Mouse (Mus musculus): ENCODE results near the gene Pelp1. TPM values are rescaled to one million over a fixed set of nuclear protein-coding genes. Genes with fewer than 3 reads are reported as not detected.
"Not testable (repeated sequence)": the region's sequence is repeated elsewhere in the genome, so short reads cannot be mapped to it uniquely, and the experiment has no call there.

Pelp1 gene
- total RNA-seq, 2 experiments from 2014 or later = 24.6 to 26.0 TPM

GRCm38 (mm10) chr11:70426598-70426997 lies 16.8 kb upstream of the Pelp1 start:
- DNase-seq = not testable (repeated sequence)

GRCm38 (mm10) chr11:70419486-70419885 lies 9.7 kb upstream of the Pelp1 start:
- no peak for DNase-seq

DNA sequence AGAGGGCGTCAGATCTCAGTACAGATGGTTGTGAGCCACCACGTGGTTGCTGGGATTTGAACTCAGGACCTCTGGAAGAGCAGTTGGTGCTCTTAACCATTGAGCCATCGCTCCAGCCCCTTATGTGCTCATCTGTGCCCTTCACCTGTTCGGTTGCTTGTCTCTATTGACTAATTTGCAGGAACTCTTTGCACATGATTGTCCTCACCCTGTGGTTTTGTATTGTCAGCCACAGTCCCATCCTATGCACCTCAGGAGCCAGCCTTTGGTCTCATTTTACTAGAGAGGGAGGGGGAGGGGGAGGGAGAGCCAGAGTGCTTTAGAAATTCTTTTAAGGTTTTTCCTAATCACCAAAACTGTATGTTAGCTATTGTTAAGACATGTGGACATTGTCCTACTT lies 8.4 kb upstream of the Pelp1 start:
- no peak for DNase-seq

- DNase-seq = peak; percentile 71 to 79
Observed at GRCm38 (mm10) chr11:70413961-70414360, 4.1 kb upstream of the Pelp1 start.

- no peak for DNase-seq
Observed at GRCm38 (mm10) chr11:70412591-70412990, 2.8 kb upstream of the Pelp1 start.

- DNase-seq = no peak
Observed at GRCm38 (mm10) chr11:70410297-70410643, 439 bp upstream of the Pelp1 start.

DNA sequence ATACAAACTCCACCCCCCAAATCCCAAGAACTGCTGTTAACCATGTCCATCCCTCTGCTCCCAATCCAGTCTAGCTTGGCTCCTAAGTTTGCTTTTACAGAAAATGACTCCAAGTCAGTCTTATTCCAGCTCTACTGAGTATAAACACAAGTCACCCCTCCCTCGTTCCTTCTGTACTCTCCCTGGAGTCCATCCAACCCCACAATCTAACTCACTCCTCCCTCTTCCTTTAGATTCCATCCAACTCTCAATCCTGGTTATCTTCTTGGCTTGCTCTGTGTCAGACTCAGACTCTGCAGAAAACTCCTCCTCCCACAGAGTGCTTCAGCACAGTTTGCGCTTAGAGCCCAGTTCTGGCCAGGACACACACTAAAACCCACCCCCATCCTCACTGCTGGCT lies 6.2 kb downstream of the Pelp1 start:
- no peak for DNase-seq

DNA sequence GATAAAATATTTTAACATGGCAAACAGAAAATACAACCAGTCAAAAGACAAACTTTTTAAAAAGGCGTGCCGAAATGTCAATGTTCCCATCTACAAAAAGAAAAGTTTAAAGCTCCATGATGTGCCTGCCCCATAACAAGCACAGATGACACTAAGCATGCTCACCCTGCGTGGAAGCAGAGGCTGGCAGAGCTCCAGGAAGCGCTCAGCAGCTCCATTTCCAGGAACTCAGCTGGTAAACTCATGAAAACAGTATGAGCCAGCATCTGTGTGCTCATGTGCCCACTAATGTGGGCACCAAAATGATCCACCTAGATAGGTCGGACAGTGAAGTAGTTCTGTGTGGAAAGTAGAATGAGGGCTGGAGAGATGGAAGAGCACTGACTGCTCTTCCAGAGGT lies 20.4 kb downstream of the Pelp1 start:
- DNase-seq = peak in 1 of 2 experiments; percentile 30

DNA sequence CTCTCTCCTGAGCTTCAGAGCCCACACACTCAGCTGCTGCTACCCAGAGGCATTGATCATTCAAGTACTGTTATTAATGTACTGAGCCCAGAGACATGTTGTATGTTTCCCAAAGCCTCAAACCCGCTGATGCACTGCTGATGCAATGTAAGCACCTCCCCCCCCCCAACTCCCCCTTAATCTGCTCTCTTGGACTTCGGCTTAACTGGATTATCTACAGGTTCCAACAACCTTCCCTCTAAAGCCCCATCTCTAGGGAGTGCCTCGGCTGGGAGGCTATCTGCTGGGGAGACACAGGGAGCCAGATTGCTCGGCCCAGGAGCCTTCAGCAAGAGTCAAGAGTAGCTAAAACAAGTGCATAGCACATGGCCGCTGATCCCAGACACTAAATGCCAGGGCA lies 22.4 kb downstream of the Pelp1 start:
- no peak for DNase-seq

- DNase-seq = peak; percentile 44 to 53
Observed at GRCm38 (mm10) chr11:70384136-70384535, 25.7 kb downstream of the Pelp1 start.

GRCm38 (mm10) chr11:70381330-70381729 lies 28.5 kb downstream of the Pelp1 start:
- DNase-seq = no peak

GRCm38 (mm10) chr11:70380478-70381005 lies 29.3 kb downstream of the Pelp1 start:
- DNase-seq = no peak

GRCm38 (mm10) chr11:70376054-70376453 lies 33.8 kb downstream of the Pelp1 start:
- DNase-seq = no peak

- DNase-seq = no peak
Observed at GRCm38 (mm10) chr11:70374302-70374701, 35.5 kb downstream of the Pelp1 start.

DNA sequence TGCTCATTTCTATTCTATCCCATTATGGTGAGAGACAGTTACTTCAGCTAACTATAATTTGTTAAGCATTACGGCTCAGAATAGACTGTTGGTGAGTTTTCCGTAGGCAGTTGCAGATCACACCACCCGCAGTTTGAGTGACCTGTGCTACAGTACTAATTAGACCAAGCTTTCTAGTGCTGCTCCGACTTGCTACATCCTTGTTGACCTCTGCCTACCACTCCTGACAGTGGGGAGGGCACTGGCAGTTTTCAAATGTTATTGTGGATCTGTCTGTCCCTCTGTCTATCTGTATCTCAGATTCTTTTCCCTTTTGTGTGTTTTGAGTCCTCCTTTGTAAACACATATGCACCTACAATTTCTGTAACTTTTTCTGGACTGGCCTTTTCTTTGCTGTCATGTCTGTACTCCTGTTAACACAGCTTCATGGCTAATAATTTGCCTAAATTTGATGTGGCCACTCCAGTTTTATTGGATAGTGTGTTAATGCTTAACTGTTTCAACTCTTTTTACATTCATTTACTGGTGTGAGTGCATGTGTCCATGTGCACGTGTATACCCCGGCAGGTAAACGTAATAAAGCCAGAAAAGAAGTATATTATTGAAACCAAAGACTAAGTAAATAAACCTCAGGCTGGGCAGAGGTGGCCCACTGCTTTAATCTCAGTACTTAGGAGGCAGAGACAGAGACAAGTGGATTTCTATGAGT lies 36.8 kb downstream of the Pelp1 start:
- no peak for DNase-seq

DNA sequence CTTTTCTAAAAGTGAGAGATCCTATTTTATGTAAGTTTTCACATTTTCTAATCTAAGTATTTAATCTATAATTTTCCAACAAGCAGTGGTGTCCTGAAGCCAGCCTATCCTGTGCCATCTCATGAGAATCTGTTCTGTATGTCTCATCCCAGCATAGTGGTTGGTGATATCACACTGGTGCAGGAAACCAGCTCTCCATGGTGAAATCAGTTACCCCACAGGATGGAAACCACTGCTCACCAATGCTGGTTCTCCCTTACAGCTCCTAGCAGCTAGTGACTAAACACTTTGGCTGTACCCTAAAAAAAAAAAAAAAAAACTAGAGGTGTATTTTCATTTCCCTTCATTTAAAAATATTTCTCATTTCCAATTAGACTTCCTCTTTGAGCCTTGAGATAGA lies 37.4 kb downstream of the Pelp1 start:
- no peak for DNase-seq

DNA sequence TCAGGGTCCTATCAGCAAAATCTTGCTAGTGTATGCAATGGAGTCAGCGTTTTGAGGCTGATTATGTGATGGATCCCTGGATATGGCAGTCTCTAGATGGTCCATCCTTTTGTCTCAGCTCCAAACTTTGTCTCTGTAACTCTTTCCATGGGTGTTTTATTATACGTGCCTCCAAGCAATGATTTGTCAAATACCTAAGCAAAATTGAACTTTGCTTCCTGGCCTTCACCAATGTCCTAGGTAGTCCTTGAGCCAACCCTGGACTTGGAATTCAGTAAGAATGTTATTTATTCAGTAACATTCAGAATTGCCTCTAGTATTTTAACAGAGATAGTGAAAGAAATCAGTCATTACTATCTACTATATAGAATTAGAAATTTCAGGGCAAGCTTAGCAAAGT lies 41.2 kb downstream of the Pelp1 start:
- DNase-seq = not testable (repeated sequence)

DNA sequence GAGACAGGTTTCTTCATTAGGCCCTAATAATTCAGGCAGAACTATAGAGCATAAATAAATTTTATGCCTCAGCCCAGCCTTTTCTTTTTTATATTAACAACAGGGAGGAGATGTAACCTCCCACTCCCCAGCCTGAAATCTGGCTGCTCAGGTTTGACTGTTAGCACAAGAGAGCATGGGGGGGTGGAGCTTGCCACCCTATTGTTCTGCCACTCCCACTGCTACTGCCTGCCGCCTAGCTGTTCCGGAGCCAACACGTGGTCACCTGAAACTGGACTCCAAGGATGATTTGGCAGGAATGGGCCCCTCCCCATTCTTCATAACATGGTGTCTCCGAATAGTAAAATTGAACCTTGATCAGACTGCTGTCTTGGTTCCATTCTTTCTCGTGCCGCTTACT lies 42.1 kb downstream of the Pelp1 start:
- DNase-seq = not testable (repeated sequence)

GRCm38 (mm10) chr11:70351868-70352267 lies 58.0 kb downstream of the Pelp1 start, which contains the start of gene Alox15:
Gene Alox15 (minus strand): TSS chr11:70352031.
- DNase-seq = no peak

- peak; percentile 16 to 24 for DNase-seq
Observed at GRCm38 (mm10) chr11:70348630-70349029, 61.2 kb downstream of the Pelp1 start.

- DNase-seq = peak in 1 of 2 experiments; percentile 2
Observed at GRCm38 (mm10) chr11:70347861-70348260, 62.0 kb downstream of the Pelp1 start.

GRCm38 (mm10) chr11:70345546-70345945 lies 64.3 kb downstream of the Pelp1 start:
- no peak for DNase-seq

GRCm38 (mm10) chr11:70345061-70345460 lies 64.8 kb downstream of the Pelp1 start:
- no peak for DNase-seq

All from adrenal gland, postnatal 36 days (tissue).